Mouse (Mus musculus) kidney, adult 2 months (tissue): Measurements from ENCODE around the gene Mrpl42. TPM values are rescaled to one million over a fixed set of nuclear protein-coding genes. Genes with fewer than 3 reads are reported as not detected.

ENCODE experiments used
- DNase-seq: peaks from one replicate; pipeline ENCODE4 v3.0.0; 2021
- H3K27ac ChIP-seq: fragments of 200-500 bp; 2 replicates; pipeline ENCODE4 v1.5.1; 2012; ENCODE audit warnings: low read depth, low read length, control low read depth, inconsistent platforms; ENCODE audit not compliant: insufficient read depth
- H3K27me3 ChIP-seq: fragments of 200-500 bp; replicated peaks from 2 replicates; pipeline ENCODE4 v1.6.1; 2012; ENCODE audit warnings: mild to moderate bottlenecking, moderate library complexity, low read length, inconsistent platforms; ENCODE audit not compliant: control insufficient read depth, insufficient read depth
- H3K36me3 ChIP-seq: fragments of 200-500 bp; 2 replicates; pipeline ENCODE4 v1.6.1; 2012; ENCODE audit warnings: mild to moderate bottlenecking, moderate library complexity, low read length, inconsistent platforms; ENCODE audit not compliant: control insufficient read depth, insufficient read depth
- H3K4me1 ChIP-seq: fragments of 200-500 bp; 2 replicates; pipeline ENCODE4 v1.6.1; 2011; ENCODE audit warnings: low read length; ENCODE audit not compliant: control insufficient read depth, insufficient read depth
- H3K4me3 ChIP-seq: fragments of 200-500 bp; 2 replicates; pipeline ENCODE4 v1.5.1; 2011; ENCODE audit warnings: mild to moderate bottlenecking, low read depth, low read length, control low read depth; ENCODE audit not compliant: insufficient read depth
- CTCF ChIP-seq: fragments of 200-500 bp; conservative IDR thresholded peaks from 2 replicates; pipeline ENCODE4 v1.5.1; 2011; ENCODE audit warnings: low read depth, mild to moderate bottlenecking, control low read depth, low read length, moderate library complexity, mixed read lengths; ENCODE audit not compliant: insufficient read depth, insufficient read length
- POLR2A ChIP-seq: fragments of 200-500 bp; IDR thresholded peaks from one replicate; pipeline ENCODE4 v1.6.1; 2011; ENCODE audit warnings: low read depth, low read length, control low read depth
- WGBS: fragments of 180-500 bp; shearing (Covaris S2); methylation state at CpG from one replicate; pipeline ENCODE4 v1.1.7; 2018; 5-methylcytosine and 5-hydroxymethylcytosine counted together
- polyA plus RNA-seq: library from polyadenylated mRNA; depleted of rRNA; stranded (reverse); fragments of >200 nt; gene quantifications from 2 replicates; pipeline ENCODE4 v1.2.3, GENCODE M21; 2012

Mrpl42 gene
- polyA plus RNA-seq, 1 experiment, result 322 TPM

DNA sequence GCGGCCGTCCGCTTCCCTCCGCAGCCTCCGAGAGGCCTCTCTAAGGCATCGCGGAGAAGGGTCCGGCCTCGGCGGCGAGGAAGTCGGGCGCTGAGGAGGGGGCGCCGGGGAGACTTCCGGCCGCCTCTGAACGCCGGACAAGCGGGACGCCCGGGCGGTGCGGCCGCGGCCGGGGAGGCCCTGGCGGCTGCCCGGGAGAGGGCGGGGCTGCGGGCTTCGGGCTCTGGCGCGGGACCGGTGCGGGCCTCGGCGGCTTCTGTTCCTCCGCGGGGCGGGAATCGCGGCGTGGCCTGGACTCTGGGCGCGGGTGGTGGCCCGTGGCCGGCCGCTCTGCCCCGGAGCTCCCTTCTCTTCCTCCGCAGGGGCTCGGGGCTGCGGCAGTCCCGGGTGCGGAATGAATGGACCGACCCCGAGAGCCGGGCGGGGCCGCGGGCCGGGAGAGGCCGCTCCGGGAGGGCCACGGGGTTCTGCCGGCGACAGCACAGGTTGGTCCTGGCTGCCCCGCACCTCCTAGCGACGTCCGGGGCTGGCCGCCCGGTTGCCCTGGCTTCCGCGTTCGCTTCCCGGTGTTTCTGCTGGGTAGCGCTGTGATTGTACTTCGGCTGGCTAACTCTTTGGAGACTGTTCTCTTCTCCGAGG lies 13.7 kb upstream of the Mrpl42 start:
- DNase-seq, result peak; percentile 46
- WGBS, result under 1% methylated on average over 80 of the region's 80 CpGs
- H3K27me3 ChIP-seq, result no peaks in the 10 kb centered on the region
- H3K27ac ChIP-seq, result peak overlapping the region; percentile 89
- H3K36me3 ChIP-seq, result no peaks in the 10 kb centered on the region
- no peak for TF ChIP-seq POLR2A
- peaks cover 12% of the 10 kb centered on the region for H3K4me1 ChIP-seq
- H3K4me3 ChIP-seq, result peak overlapping the region; percentile 79

DNA sequence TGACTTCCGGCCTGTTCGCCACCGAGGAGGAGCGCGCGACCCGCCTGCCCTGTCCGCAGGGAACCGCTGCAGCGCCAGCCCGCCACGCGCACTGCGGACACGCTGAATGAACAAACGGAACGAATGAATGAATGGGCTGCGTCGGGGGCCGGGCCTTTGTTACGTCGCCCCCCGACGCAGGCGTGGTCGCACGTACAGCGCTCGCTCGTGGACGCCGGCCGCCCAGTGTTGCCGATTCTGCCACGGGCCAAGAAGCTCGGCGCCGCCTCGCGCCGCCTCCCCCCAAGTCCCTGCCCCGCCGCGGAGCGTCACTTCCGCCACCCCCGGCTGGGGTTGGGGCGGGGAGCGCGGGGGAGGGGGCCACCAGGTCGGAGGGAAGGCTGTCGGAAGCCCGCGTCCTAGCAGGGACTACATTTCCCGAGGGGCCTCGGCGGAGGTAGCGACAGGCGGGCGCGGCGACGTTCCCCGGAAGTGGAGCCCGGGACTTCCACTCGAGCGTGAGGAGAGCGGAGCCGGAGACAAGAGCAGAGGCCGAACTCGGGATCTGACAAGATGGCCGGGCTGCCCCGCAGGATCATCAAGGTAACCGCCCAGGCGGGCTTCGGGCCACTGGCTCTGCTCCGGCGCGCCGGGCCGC lies 13.0 kb upstream of the Mrpl42 start, which contains the start of gene Ube2n:
Ube2n (plus strand) TSS at position 490 of the 637 bp plus-strand sequence.
- TF ChIP-seq POLR2A (peak; percentile 8), CTCF (no peak)
- DNase-seq, result peak; percentile 99

DNA sequence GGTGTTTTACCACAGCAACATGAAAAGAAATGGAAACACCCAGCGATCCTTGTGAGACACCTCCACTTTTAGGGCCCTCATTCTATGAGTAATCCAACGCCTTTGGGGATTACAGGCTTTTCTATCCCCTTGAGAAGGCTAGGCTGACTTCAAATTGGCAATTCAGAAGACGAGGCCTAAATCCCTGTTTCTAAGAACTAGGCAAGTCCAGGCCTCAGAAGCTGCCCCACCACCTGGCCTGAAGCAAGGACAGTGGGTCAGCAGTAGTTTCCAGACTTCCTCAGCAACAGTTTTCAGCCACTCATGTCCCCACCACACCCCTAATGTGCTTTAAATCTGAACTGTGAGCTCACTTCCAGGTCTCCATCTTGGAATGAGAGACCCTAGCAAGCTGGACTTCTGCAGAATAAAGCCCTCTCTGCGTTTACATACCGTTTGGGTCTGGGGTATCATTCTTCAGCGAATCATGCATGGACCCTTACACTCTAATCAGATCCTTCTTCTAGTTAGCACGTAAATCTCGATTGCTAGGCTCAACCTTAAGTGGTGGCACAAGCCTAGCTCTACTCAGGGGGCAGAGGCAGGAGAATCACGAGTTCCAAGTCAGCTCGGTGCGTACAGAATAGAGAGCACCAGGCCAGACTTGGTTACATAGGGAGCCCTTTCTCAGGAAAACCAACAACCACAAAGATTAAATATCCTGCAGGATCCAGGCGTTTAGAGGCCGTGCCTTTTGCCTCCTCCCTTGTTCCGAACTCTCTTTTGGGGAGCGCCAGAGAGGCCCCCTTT lies 12.2 kb upstream of the Mrpl42 start:
- Histone ChIP-seq H3K27ac (no peak overlapping the region), H3K27me3 (no peaks in the 10 kb centered on the region), H3K4me3 (peak overlapping the region; percentile 42), H3K36me3 (no peaks in the 10 kb centered on the region), H3K4me1 (peaks cover 8% of the 10 kb centered on the region)
- TF ChIP-seq CTCF, result no peak
- no peak for TF ChIP-seq POLR2A
- WGBS, result 38% methylated on average over 15 of the region's 15 CpGs
- no peak for DNase-seq

More for the DNA sequence above, 13.0 kb upstream of the Mrpl42 start, which contains the start of gene Ube2n:
- Histone ChIP-seq H3K36me3 (no peaks in the 10 kb centered on the region), H3K27ac (peak within 1 kb of the TSS; percentile 89), H3K27me3 (no peaks in the 10 kb centered on the region), H3K4me3 (peak within 1 kb of the TSS; percentile 79), H3K4me1 (peaks cover 12% of the 10 kb centered on the region)
- 1% methylated on average over 81 of the region's 81 CpGs for WGBS

DNA sequence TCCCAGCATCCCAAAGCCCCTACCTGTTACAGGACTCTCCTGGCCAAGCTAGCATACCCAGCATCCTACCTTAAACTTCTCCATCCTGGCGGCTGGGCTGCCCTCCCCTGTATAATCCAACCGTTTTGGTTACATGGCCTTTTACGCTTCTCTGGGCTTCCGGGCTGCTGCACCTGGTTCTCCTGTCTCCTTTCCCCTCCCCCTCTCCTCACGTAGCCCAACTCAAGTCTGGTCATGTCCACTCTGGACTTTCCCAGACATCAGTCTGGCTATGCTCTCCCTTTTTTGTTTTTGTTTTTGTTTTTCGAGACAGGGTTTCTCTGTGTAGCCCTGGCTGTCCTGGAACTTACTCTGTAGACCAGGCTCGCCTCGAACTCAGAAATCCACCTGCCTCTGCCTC lies 10.9 kb upstream of the Mrpl42 start:
- TF ChIP-seq POLR2A (no peak), CTCF (no peak)
- no peak overlapping the region for H3K4me3 ChIP-seq
- H3K27ac ChIP-seq, result no peak overlapping the region
- H3K4me1 ChIP-seq, result peaks cover 6% of the 10 kb centered on the region
- no peaks in the 10 kb centered on the region for H3K36me3 ChIP-seq
- H3K27me3 ChIP-seq, result no peaks in the 10 kb centered on the region
- WGBS, result 77% methylated on average over 8 of the region's 8 CpGs
- DNase-seq, result no peak

DNA sequence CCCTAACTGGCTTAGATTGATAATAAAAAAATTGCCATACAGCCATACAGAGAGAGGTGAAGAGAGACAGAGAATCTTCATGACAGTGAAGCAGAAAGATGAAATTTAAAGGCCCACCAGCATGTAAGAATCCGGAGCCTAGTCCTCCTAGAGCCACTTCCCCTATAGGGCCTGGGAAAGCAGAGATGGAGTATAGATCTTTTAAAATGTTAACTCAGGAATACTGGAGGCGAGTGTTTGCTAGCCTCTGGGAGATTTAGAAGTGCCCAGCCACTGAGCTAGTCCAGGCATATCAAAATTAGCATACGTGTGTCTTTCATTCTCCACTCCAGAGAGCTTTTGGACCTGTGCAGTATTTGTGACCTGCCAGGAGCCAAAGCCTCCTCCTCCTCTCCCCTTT lies 7.5 kb upstream of the Mrpl42 start:
- 76% methylated on average over 3 of the region's 3 CpGs for WGBS
- Histone ChIP-seq H3K27me3 (no peaks in the 10 kb centered on the region), H3K36me3 (no peaks in the 10 kb centered on the region), H3K4me1 (peaks cover 4% of the 10 kb centered on the region; the same call in 1 of the 2 replicates), H3K4me3 (no peak overlapping the region), H3K27ac (no peak overlapping the region)
- TF ChIP-seq CTCF, result no peak
- TF ChIP-seq POLR2A, result no peak
- no peak for DNase-seq

DNA sequence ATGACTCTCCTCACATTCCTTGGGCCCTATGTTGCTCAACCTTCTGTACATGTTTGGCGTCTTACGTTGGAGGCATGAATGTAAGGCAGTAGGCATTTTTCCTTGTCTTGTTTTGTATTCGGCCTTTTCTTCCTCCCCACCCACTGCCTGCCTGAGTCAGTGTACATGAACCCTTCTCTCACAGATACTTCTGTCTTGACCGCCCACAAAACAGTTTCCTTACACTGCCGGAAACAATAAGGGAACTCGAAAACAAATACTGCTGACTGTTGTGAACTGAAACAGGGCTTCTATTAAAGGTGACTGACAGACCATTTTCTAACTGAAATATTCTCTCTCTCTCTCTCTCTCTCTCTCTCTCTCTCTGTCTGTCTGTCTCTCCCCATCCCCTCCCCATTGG lies 7.1 kb upstream of the Mrpl42 start:
- peak overlapping the region; percentile 45 for H3K27ac ChIP-seq
- no peak for DNase-seq

DNA sequence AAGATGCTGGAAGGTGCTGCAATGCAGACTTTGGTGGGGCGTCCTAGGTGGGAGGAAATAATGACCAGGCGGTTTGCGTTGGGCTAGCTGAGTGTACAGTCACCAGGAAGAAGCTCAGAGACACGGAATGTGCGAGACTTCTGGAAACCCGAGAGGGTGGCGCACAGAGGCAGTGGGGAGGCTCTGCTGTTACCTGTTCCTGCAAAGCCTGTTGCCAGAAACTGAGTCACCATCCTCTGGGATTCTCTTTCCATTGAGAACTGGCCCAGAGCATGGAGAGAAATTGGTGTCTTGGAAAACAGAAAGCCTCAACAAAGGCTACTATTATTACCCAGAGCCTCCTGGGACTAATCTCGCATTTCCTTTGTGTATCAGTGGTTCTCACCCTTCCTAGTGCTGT lies 6.4 kb upstream of the Mrpl42 start:
- Histone ChIP-seq H3K36me3 (no peaks in the 10 kb centered on the region), H3K27me3 (no peaks in the 10 kb centered on the region), H3K4me1 (no peaks in the 10 kb centered on the region), H3K4me3 (no peak overlapping the region), H3K27ac (no peak overlapping the region)
- TF ChIP-seq POLR2A (no peak), CTCF (no peak)
- 85% methylated on average over 8 of the region's 8 CpGs for WGBS
- no peak for DNase-seq

More for the DNA sequence above, 7.1 kb upstream of the Mrpl42 start:
- Histone ChIP-seq H3K4me1 (no peaks in the 10 kb centered on the region), H3K27me3 (no peaks in the 10 kb centered on the region), H3K4me3 (no peak overlapping the region), H3K36me3 (no peaks in the 10 kb centered on the region)
- WGBS, result 75% methylated on average over 6 of the region's 6 CpGs
- TF ChIP-seq CTCF (no peak), POLR2A (no peak)
